Mouse (Mus musculus) heart, embryonic 16.5 days (tissue): ENCODE data around the gene Slc35f1. TPM values are rescaled to one million over a fixed set of nuclear protein-coding genes. Genes with fewer than 3 reads are reported as not detected.

Experiments used
- ATAC-seq: fragments of 200-750 bp; cut with Nextera tagmentation; replicated peaks from 2 replicates; pipeline ENCODE4 v1.8.0; 2017; ENCODE audit warnings: moderate number of reproducible peaks; ENCODE audit not compliant: insufficient read depth, low FRiP score; ENCODE audit errors: extremely low read depth
- H3K27ac ChIP-seq: fragments of 300-500 bp; sonication (generic); 2 replicates; pipeline ENCODE4 v1.5.1; 2014; ENCODE audit warnings: mild to moderate bottlenecking, low read length, control low read depth, moderate library complexity
- H3K27me3 ChIP-seq: fragments of 300-500 bp; sonication (generic); 2 replicates; pipeline ENCODE4 v1.6.1; 2014; ENCODE audit warnings: low read length, mixed read lengths; ENCODE audit not compliant: control insufficient read depth, insufficient read depth
- H3K36me3 ChIP-seq: fragments of 300-500 bp; sonication (generic); 2 replicates; pipeline ENCODE4 v1.6.1; 2014; ENCODE audit not compliant: control insufficient read depth, insufficient read depth
- H3K4me1 ChIP-seq: fragments of 300-500 bp; sonication (generic); 2 replicates; pipeline ENCODE4 v1.6.1; 2014; ENCODE audit warnings: low read length, mixed read lengths; ENCODE audit not compliant: control insufficient read depth, insufficient read depth
- H3K4me2 ChIP-seq: fragments of 300-500 bp; sonication (generic); 2 replicates; pipeline ENCODE4 v1.6.1; 2014; ENCODE audit warnings: low read depth, mild to moderate bottlenecking, control low read depth, low read length
- H3K4me3 ChIP-seq: fragments of 300-500 bp; sonication (generic); 2 replicates; pipeline ENCODE4 v1.5.1; 2014; ENCODE audit warnings: mild to moderate bottlenecking, control low read depth, low read length
- H3K9ac ChIP-seq: fragments of 300-500 bp; sonication (generic); 2 replicates; pipeline ENCODE4 v1.6.1; 2014; ENCODE audit warnings: low read length, control low read depth
- H3K9me3 ChIP-seq: fragments of 300-500 bp; sonication (generic); replicated peaks from 2 replicates; pipeline ENCODE4 v1.6.1; 2016; ENCODE audit warnings: low read length; ENCODE audit not compliant: control insufficient read depth
- WGBS: fragments of 180-500 bp; shearing (Covaris S2); extraction: QIAGEN DNeasy Blood & Tissue Kit; methylation state at CpG from one replicate; pipeline ENCODE4 v1.1.7; 2014; 5-methylcytosine and 5-hydroxymethylcytosine counted together
- polyA plus RNA-seq: library from polyadenylated mRNA; unstranded; fragments of >200 nt; fragmentation: Nextera tagmentation; extraction: Ambion mirVana; gene quantifications from 2 replicates; pipeline ENCODE4 v1.2.1, GENCODE M21; 2015

Slc35f1 gene
- polyA plus RNA-seq, 1 experiment from 2014 or later: 1.2 TPM

DNA sequence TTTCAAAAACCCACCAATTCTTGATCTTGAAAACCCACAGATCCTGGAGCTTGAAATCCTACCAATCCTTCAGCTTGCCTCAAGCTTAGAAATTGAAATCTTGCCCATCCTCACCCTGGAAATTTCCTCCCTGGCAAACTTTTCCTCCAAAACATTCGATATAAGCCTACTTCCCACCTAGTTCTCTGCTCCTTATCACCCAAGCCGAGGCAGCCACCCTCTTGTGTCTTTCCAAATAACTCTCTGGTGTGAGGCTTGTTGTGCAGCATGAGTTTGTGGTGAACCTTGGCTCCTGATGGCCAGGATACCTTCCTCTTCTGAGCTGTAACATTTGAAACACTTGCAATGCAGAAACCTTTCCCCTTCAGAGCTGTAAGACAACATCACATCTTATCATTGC lies 132.6 kb downstream of the Slc35f1 start:
- ATAC-seq: no peak
- H3K4me1 ChIP-seq: no peaks in the 10 kb centered on the region
- H3K36me3 ChIP-seq: no peaks in the 10 kb centered on the region
- no peaks in the 10 kb centered on the region for H3K9me3 ChIP-seq
- no peaks in the 10 kb centered on the region for H3K27me3 ChIP-seq
- H3K4me2 ChIP-seq: no peak overlapping the region
- no peak overlapping the region for H3K4me3 ChIP-seq
- no peak overlapping the region for H3K9ac ChIP-seq
- 60% methylated on average over 2 of the region's 2 CpGs for WGBS
- H3K27ac ChIP-seq: no peak overlapping the region

DNA sequence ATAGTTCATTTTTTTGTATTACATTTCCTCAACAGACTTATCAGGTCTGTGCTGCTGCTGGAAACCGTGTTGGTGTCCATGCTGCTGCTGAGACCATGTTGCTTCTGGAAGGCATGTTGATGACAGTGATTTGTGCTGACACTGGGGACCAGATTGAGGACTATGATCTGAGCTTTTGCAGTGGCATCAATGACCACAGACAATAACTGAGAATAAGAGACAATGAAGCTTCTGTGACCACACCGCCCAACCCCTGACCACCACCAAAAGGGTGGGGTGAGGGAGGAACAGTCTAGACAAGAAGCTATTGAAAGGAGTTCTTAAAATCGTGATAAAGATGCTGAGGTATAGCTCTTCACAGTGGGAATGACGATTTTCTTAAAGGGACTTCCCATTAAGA lies 135.4 kb downstream of the Slc35f1 start:
- Histone ChIP-seq H3K4me1 (no peaks in the 10 kb centered on the region), H3K27ac (no peak overlapping the region), H3K36me3 (no peaks in the 10 kb centered on the region), H3K27me3 (no peaks in the 10 kb centered on the region), H3K4me2 (no peak overlapping the region), H3K9ac (no peak overlapping the region), H3K9me3 (no peaks in the 10 kb centered on the region), H3K4me3 (no peak overlapping the region)
- ATAC-seq: no peak
- 73% methylated on average over 4 of the region's 4 CpGs for WGBS

- H3K9me3 ChIP-seq: no peaks in the 10 kb centered on the region
- no peak overlapping the region for H3K4me3 ChIP-seq
- WGBS: 79% methylated on average over 2 of the region's 2 CpGs
- no peak overlapping the region for H3K9ac ChIP-seq
- H3K27me3 ChIP-seq: no peaks in the 10 kb centered on the region
- H3K36me3 ChIP-seq: no peaks in the 10 kb centered on the region
- no peak for ATAC-seq
- no peak overlapping the region for H3K4me2 ChIP-seq
- H3K27ac ChIP-seq: no peak overlapping the region
- H3K4me1 ChIP-seq: no peaks in the 10 kb centered on the region
Observed at GRCm38 (mm10) chr10:52840819-52841218, 150.5 kb downstream of the Slc35f1 start.

DNA sequence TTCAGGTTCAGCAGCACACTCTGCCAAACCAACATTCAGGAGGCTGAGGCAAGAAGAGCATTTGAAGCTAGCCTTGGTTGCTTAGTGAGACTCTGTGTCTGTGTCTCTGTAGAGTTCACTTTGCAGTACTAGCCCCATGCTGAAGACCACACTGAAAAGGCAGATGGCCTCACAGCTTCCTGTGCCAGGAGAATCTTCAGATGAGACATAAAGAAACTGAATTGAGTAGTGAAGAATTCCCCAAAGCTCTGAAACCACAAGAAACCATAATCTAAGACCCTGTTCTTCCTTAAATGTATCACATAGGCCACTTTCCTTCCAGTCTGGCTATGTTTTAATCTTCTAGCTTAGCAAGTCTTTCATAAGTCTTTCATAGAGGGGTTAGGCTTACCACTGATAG lies 161.7 kb downstream of the Slc35f1 start:
- ATAC-seq: no peak

DNA sequence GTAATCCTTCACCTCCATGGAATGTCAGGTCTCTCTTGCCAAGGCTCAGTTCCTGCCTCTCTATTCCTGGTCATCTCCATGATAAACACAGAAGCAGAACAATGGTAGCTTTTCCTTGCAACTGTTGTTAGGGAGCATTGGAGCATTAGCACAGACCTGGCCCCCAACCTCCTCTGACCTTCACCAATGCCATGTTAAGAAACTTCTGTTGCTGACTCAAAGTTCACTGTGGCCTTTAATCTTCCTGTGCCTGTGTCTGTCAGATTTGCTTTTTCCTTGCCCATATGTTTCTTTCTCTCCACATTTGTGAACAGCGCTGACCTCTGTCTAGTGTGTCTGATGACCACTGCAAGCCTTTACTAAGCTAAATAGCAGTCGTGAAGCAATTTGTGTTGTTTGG lies 170.5 kb downstream of the Slc35f1 start:
- Histone ChIP-seq H3K9me3 (no peaks in the 10 kb centered on the region), H3K4me3 (no peak overlapping the region), H3K27me3 (no peaks in the 10 kb centered on the region), H3K4me2 (no peak overlapping the region), H3K9ac (no peak overlapping the region), H3K4me1 (no peaks in the 10 kb centered on the region), H3K27ac (no peak overlapping the region), H3K36me3 (no peaks in the 10 kb centered on the region)
- no peak for ATAC-seq
- WGBS: 83% methylated on average over 2 of the region's 2 CpGs

More for the DNA sequence above, 161.7 kb downstream of the Slc35f1 start:
- Histone ChIP-seq H3K4me1 (no peaks in the 10 kb centered on the region), H3K36me3 (no peaks in the 10 kb centered on the region), H3K9ac (no peak overlapping the region), H3K27me3 (no peaks in the 10 kb centered on the region), H3K4me3 (no peak overlapping the region), H3K9me3 (no peaks in the 10 kb centered on the region), H3K4me2 (no peak overlapping the region), H3K27ac (no peak overlapping the region)

DNA sequence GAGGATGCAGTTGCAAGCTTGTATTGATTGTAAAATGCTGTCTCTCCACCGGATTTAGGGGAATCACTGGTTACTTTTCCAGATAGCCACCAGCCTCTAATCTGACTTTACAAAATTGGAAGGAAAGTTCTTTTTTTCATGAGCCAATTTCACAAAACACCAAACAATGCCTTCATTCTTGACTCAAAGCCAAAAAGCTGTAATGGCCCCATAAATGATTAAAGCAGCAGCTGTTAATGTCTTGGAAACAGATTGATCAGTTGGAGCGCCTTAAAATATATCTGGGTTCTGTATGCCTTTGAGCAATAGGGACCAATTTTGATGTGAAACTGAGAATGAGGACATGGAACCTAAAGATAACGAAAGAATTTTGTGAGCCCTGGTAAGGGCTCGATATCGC lies 174.6 kb downstream of the Slc35f1 start:
- Histone ChIP-seq H3K27me3 (no peaks in the 10 kb centered on the region), H3K4me3 (no peak overlapping the region), H3K27ac (no peak overlapping the region), H3K4me1 (no peaks in the 10 kb centered on the region), H3K36me3 (no peaks in the 10 kb centered on the region), H3K9ac (no peak overlapping the region), H3K9me3 (no peaks in the 10 kb centered on the region), H3K4me2 (no peak overlapping the region)
- ATAC-seq: no peak
- 76% methylated on average over 5 of the region's 5 CpGs for WGBS

- no peak overlapping the region for H3K4me3 ChIP-seq
- no peaks in the 10 kb centered on the region for H3K9me3 ChIP-seq
- no peak overlapping the region for H3K9ac ChIP-seq
- no peak overlapping the region for H3K27ac ChIP-seq
- no peak overlapping the region for H3K4me2 ChIP-seq
- no peaks in the 10 kb centered on the region for H3K27me3 ChIP-seq
- no peaks in the 10 kb centered on the region for H3K36me3 ChIP-seq
- no peaks in the 10 kb centered on the region for H3K4me1 ChIP-seq
- no peak for ATAC-seq
Observed at GRCm38 (mm10) chr10:52871110-52871509, 180.8 kb downstream of the Slc35f1 start.

- H3K27ac ChIP-seq: no peak overlapping the region
- H3K4me2 ChIP-seq: no peak overlapping the region
- H3K4me3 ChIP-seq: no peak overlapping the region
- 69% methylated on average over 9 of the region's 9 CpGs for WGBS
- H3K36me3 ChIP-seq: no peaks in the 10 kb centered on the region
- ATAC-seq: no peak
- no peak overlapping the region for H3K9ac ChIP-seq
- H3K27me3 ChIP-seq: no peaks in the 10 kb centered on the region
- no peaks in the 10 kb centered on the region for H3K4me1 ChIP-seq
- H3K9me3 ChIP-seq: no peaks in the 10 kb centered on the region
Observed at GRCm38 (mm10) chr10:52874133-52874532, 183.8 kb downstream of the Slc35f1 start.

DNA sequence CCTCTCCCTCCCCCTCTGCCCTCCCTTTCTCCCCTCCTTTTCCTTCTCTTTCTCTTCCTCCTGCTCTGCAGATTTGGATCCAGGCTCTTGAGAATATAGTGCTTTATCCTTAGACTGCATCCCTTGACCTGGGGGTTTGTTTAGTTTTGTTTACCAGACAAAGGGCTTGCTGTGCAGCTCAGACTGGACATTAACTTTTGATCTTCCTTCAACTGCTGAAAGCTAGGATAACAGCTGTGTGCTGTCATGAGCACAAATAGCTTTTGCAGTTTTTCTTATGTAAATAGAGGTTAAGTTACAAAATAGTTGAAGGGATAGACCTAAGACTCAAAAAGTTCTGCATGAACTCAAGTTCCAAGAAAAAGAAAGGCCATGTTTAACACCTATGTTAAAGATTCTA lies 184.4 kb downstream of the Slc35f1 start:
- no peaks in the 10 kb centered on the region for H3K9me3 ChIP-seq
- no peaks in the 10 kb centered on the region for H3K36me3 ChIP-seq
- no peaks in the 10 kb centered on the region for H3K4me1 ChIP-seq
- H3K4me2 ChIP-seq: no peak overlapping the region
- H3K4me3 ChIP-seq: no peak overlapping the region
- H3K9ac ChIP-seq: no peak overlapping the region
- ATAC-seq: no peak
- no peak overlapping the region for H3K27ac ChIP-seq
- no peaks in the 10 kb centered on the region for H3K27me3 ChIP-seq
